Mouse (Mus musculus): Measurements from ENCODE around the gene Nemp1. TPM values are rescaled to one million over a fixed set of nuclear protein-coding genes. Genes with fewer than 3 reads are reported as not detected.

The Nemp1 gene
- total RNA-seq, 1 experiment: 23.6 TPM

DNA sequence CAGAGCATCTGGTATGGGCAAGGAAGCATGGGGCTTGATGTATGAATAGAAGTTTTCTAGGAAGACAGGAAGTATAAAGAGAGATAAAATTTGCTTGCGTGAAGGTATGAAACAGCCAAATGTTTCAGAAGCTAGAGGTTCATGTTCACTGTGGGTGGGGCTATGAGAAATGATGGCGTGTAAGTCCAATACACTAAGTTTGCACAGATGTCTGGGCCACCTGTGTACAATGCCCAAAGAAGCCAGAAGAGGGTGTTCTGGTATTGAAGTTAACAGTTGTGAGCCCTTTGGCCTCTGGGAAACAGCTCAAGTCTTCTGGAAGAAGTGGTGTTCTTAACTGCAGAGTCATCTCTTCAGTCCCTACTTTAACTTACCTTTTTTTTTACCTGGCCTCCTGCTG is 3.5 kb downstream of the Nemp1 start:
- in situ Hi-C loops (cut with MboI; ENCODE audit: low sequenced_read_pairs in 2 of 2, unreplicated experiment in 2 of 2): no loop called here
- Histone ChIP-seq H3K27ac (ENCODE audit: insufficient read depth, low read depth, low read length, poor library complexity, severe bottlenecking) (no peak overlapping the region), H3K9me3 (ENCODE audit: control insufficient read depth, insufficient read depth, low read depth, low read length) (no peaks in the 10 kb centered on the region), H3K4me3 (ENCODE audit: insufficient read depth in 1 of 2, low read depth in 1 of 2, low read length in 2 of 2, poor library complexity in 1 of 2, severe bottlenecking in 1 of 2) (no peak overlapping the region), H3K36me3 (ENCODE audit: control insufficient read depth, insufficient read depth, low read length, poor library complexity, severe bottlenecking) (no peaks in the 10 kb centered on the region), H3K4me1 (ENCODE audit: control insufficient read depth in 2 of 2, insufficient read depth in 2 of 2, low read length in 2 of 2, poor library complexity in 1 of 2) (peaks cover 0 to 9% of the 10 kb centered on the region in 2 experiments; a peak in 1 of 4 replicates), H3K9ac (ENCODE audit: insufficient read depth, low read depth, low read length, poor library complexity, severe bottlenecking) (no peak overlapping the region)
- no peak for TF ChIP-seq MAFK (IDR thresholded peaks at IDR 0.05; ENCODE audit: insufficient read depth, low read depth, low read length)
- TF ChIP-seq CHD2 (IDR thresholded peaks at IDR 0.05; ENCODE audit: low read depth, low read length): no peak
- no peak for TF ChIP-seq ZNF384 (IDR thresholded peaks at IDR 0.05; ENCODE audit: low read depth, low read length)
- no peak for TF ChIP-seq ZC3H11A (IDR thresholded peaks at IDR 0.05; ENCODE audit: borderline replicate concordance, low read depth, low read length)
- no peak for TF ChIP-seq HCFC1 (IDR thresholded peaks at IDR 0.05; ENCODE audit: borderline replicate concordance, insufficient read depth, low read length)
- no peak for DNase-seq (ENCODE audit: low read depth, low spot score)

DNA sequence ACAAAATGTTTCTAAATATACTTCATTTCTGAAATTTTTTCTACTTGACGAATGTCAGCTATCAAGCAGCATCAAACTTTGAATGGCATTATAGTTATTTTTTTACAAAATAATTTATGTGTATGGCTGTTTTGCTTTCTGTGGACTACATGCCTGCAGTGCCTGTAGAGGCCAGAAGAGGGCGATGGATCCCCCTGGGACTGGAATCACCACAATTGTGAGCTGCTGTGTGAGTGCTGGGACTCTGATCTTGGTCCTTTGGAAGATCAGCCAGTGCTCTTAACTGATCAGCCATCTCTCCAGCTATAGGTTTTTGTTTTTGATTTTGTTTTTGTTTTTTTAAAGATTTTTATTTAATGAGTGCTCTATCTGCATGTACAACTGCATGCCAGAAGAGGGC is 4.6 kb downstream of the Nemp1 start:
- Histone ChIP-seq H3K27ac (ENCODE audit: insufficient read depth, low read depth, low read length, poor library complexity, severe bottlenecking) (no peak overlapping the region), H3K4me1 (ENCODE audit: control insufficient read depth in 2 of 2, insufficient read depth in 2 of 2, low read length in 2 of 2, poor library complexity in 1 of 2) (peaks cover 0 to 9% of the 10 kb centered on the region in 2 experiments; a peak in 1 of 4 replicates), H3K36me3 (ENCODE audit: control insufficient read depth, insufficient read depth, low read length, poor library complexity, severe bottlenecking) (no peaks in the 10 kb centered on the region), H3K9ac (ENCODE audit: insufficient read depth, low read depth, low read length, poor library complexity, severe bottlenecking) (no peak overlapping the region), H3K9me3 (ENCODE audit: control insufficient read depth, insufficient read depth, low read depth, low read length) (no peaks in the 10 kb centered on the region), H3K4me3 (ENCODE audit: insufficient read depth in 1 of 2, low read depth in 1 of 2, low read length in 2 of 2, poor library complexity in 1 of 2, severe bottlenecking in 1 of 2) (no peak overlapping the region)
- no peak for DNase-seq (ENCODE audit: low read depth, low spot score)
- TF ChIP-seq MAFK (IDR thresholded peaks at IDR 0.05; ENCODE audit: insufficient read depth, low read depth, low read length) (no peak), HCFC1 (IDR thresholded peaks at IDR 0.05; ENCODE audit: borderline replicate concordance, insufficient read depth, low read length) (no peak)
- in situ Hi-C loops (cut with MboI; ENCODE audit: low sequenced_read_pairs in 2 of 2, unreplicated experiment in 2 of 2): no loop called here

- Histone ChIP-seq H3K36me3 (ENCODE audit: control insufficient read depth, insufficient read depth, low read length, poor library complexity, severe bottlenecking) (no peaks in the 10 kb centered on the region), H3K4me1 (ENCODE audit: control insufficient read depth in 2 of 2, insufficient read depth in 2 of 2, low read length in 2 of 2, poor library complexity in 1 of 2) (0 out of 4 replicates have a peak, but pooled peaks cover 0 to 2% of the 10 kb centered on the region in 2 experiments), H3K9me3 (ENCODE audit: control insufficient read depth, insufficient read depth, low read depth, low read length) (no peaks in the 10 kb centered on the region), H3K9ac (ENCODE audit: insufficient read depth, low read depth, low read length, poor library complexity, severe bottlenecking) (no peak overlapping the region), H3K4me3 (ENCODE audit: insufficient read depth in 1 of 2, low read depth in 1 of 2, low read length in 2 of 2, poor library complexity in 1 of 2, severe bottlenecking in 1 of 2) (no peak overlapping the region), H3K27ac (ENCODE audit: insufficient read depth, low read depth, low read length, poor library complexity, severe bottlenecking) (no peak overlapping the region)
- DNase-seq (ENCODE audit: low read depth, low spot score): no peak
- TF ChIP-seq HCFC1 (IDR thresholded peaks at IDR 0.05; ENCODE audit: borderline replicate concordance, insufficient read depth, low read length) (no peak), MAFK (IDR thresholded peaks at IDR 0.05; ENCODE audit: insufficient read depth, low read depth, low read length) (no peak), CHD2 (IDR thresholded peaks at IDR 0.05; ENCODE audit: low read depth, low read length) (no peak), ZNF384 (IDR thresholded peaks at IDR 0.05; ENCODE audit: low read depth, low read length) (no peak), ZC3H11A (IDR thresholded peaks at IDR 0.05; ENCODE audit: borderline replicate concordance, low read depth, low read length) (no peak)
- in situ Hi-C loops (cut with MboI; ENCODE audit: low sequenced_read_pairs in 2 of 2, unreplicated experiment in 2 of 2): no loop called here
Observed at GRCm38 (mm10) chr10:127674046-127674655, 7.5 kb downstream of the Nemp1 start.

- Histone ChIP-seq H3K9me3 (ENCODE audit: control insufficient read depth, insufficient read depth, low read depth, low read length) (no peaks in the 10 kb centered on the region), H3K27ac (ENCODE audit: insufficient read depth, low read depth, low read length, poor library complexity, severe bottlenecking) (no peak overlapping the region), H3K9ac (ENCODE audit: insufficient read depth, low read depth, low read length, poor library complexity, severe bottlenecking) (no peak overlapping the region), H3K4me1 (ENCODE audit: control insufficient read depth in 2 of 2, insufficient read depth in 2 of 2, low read length in 2 of 2, poor library complexity in 1 of 2) (no peaks in the 10 kb centered on the region), H3K36me3 (ENCODE audit: control insufficient read depth, insufficient read depth, low read length, poor library complexity, severe bottlenecking) (no peaks in the 10 kb centered on the region), H3K4me3 (ENCODE audit: insufficient read depth in 1 of 2, low read depth in 1 of 2, low read length in 2 of 2, poor library complexity in 1 of 2, severe bottlenecking in 1 of 2) (no peak overlapping the region)
- 0 out of 2 replicates have a peak, but pooled peaks have one; percentile 24 for TF ChIP-seq MAFK (IDR thresholded peaks at IDR 0.05; ENCODE audit: insufficient read depth, low read depth, low read length)
- peak; percentile 82 for TF ChIP-seq ZC3H11A (IDR thresholded peaks at IDR 0.05; ENCODE audit: borderline replicate concordance, low read depth, low read length)
- no peak for TF ChIP-seq CHD2 (IDR thresholded peaks at IDR 0.05; ENCODE audit: low read depth, low read length)
- peak; percentile 61; the same call in 1 of the 2 replicates for TF ChIP-seq ZNF384 (IDR thresholded peaks at IDR 0.05; ENCODE audit: low read depth, low read length)
- TF ChIP-seq HCFC1 (IDR thresholded peaks at IDR 0.05; ENCODE audit: borderline replicate concordance, insufficient read depth, low read length): peak; percentile 78
- no peak for DNase-seq (ENCODE audit: low read depth, low spot score)
- in situ Hi-C loops (cut with MboI; ENCODE audit: low sequenced_read_pairs in 2 of 2, unreplicated experiment in 2 of 2): no loop called here
Observed at GRCm38 (mm10) chr10:127674794-127675522, 8.3 kb downstream of the Nemp1 start.
